Mouse (Mus musculus): Measurements from ENCODE around the gene Mlst8.

The Mlst8 gene

GRCm38 (mm10) chr17:24488662-24489264, 9.9 kb upstream of the Mlst8 start:
- DNase-seq (ENCODE audit: low spot score), result no peak

- no peak for DNase-seq (ENCODE audit: low spot score)
Measured at GRCm38 (mm10) chr17:24488186-24488661, 9.3 kb upstream of the Mlst8 start, which contains the start of gene Caskin1. Gene Caskin1 (plus strand): TSS chr17:24488601.

GRCm38 (mm10) chr17:24485090-24485860, 6.4 kb upstream of the Mlst8 start:
- no peak for DNase-seq (ENCODE audit: low spot score)

GRCm38 (mm10) chr17:24483495-24483894, 4.6 kb upstream of the Mlst8 start:
- DNase-seq (ENCODE audit: low spot score), result no peak

GRCm38 (mm10) chr17:24481027-24481815, 2.3 kb upstream of the Mlst8 start:
- no peak for DNase-seq (ENCODE audit: low spot score)

GRCm38 (mm10) chr17:24480201-24480826, 1.4 kb upstream of the Mlst8 start:
- DNase-seq (ENCODE audit: low spot score), result no peak

GRCm38 (mm10) chr17:24479431-24479830, 553 bp upstream of the Mlst8 start:
- no peak for DNase-seq (ENCODE audit: low spot score)

- no peak for DNase-seq (ENCODE audit: low spot score)
Measured at GRCm38 (mm10) chr17:24477985-24478600, 785 bp downstream of the Mlst8 start.

- no peak for DNase-seq (ENCODE audit: low spot score)
Measured at GRCm38 (mm10) chr17:24477053-24477984, 1.6 kb downstream of the Mlst8 start.

GRCm38 (mm10) chr17:24476022-24476776, 2.7 kb downstream of the Mlst8 start:
- no peak for DNase-seq (ENCODE audit: low spot score)

- no peak for DNase-seq (ENCODE audit: low spot score)
Measured at GRCm38 (mm10) chr17:24475586-24475985, 3.3 kb downstream of the Mlst8 start.

GRCm38 (mm10) chr17:24474557-24474956, 4.3 kb downstream of the Mlst8 start:
- DNase-seq (ENCODE audit: low spot score), result no peak

GRCm38 (mm10) chr17:24473612-24474275, 5.1 kb downstream of the Mlst8 start, which contains the start of gene Bricd5:
Gene Bricd5 (plus strand): TSS chr17:24473884.
- no peak for DNase-seq (ENCODE audit: low spot score)

- DNase-seq (ENCODE audit: low spot score), result no peak
Measured at GRCm38 (mm10) chr17:24472512-24472911, 6.4 kb downstream of the Mlst8 start.

- no peak for DNase-seq (ENCODE audit: low spot score)
Measured at GRCm38 (mm10) chr17:24470701-24471527, 8.0 kb downstream of the Mlst8 start.

GRCm38 (mm10) chr17:24469910-24470602, 8.8 kb downstream of the Mlst8 start, which contains the start of the genes E4f1 and Pgp:
Gene E4f1 (minus strand): TSS chr17:24470313.
Gene Pgp (plus strand): TSS chr17:24470392.
- DNase-seq (ENCODE audit: low spot score), result peak; percentile 98

- DNase-seq (ENCODE audit: low spot score), result no peak
Measured at GRCm38 (mm10) chr17:24469336-24469909, 9.5 kb downstream of the Mlst8 start.

Measured in layer of hippocampus, adult 9-10 months (tissue).